In the genomic region with DNA sequence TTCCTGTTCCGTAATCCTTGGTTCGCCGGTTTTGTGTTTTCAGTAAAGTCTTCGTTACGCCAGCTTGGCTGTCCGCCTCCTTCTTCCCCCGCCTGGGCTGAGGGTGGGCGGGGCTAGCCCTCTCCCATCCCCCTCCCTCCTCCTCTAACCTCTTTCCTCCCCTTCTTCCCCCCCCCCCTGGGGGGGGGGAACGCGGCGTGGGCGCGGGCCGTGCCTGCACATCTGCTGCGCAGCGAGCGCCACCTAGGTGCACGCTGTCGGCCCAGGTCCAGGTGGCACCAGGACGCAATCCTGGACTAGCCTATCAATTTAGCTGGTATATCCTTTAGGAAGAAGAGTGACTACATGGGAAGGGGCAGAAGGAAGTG, we compare ENCODE assay signal across 7 mouse cellular contexts. TPM values are rescaled to one million over a fixed set of nuclear protein-coding genes. Genes with fewer than 3 reads are reported as not detected.
DNase-seq lines count a peak whose midpoint lies in the region; ATAC-seq and TF ChIP-seq lines count a peak whose summit lies in the region.

No protein-coding gene starts in this region.

- H3K9ac ChIP-seq in embryonic facial prominence, embryonic 11.5 days (replicated peaks; ENCODE audit: low read length) = peak overlapping the region; percentile 97
- peak overlapping the region; percentile 100 for H3K9ac ChIP-seq in midbrain, embryonic 12.5 days (replicated peaks)

- no peak; the same call in 1 of the 2 replicates for ATAC-seq in embryonic facial prominence, embryonic 11.5 days (replicated peaks; ENCODE audit: insufficient number of reproducible peaks, low FRiP score, low TSS enrichment, low read depth)
- ATAC-seq in midbrain, embryonic 12.5 days (ENCODE audit: low FRiP score, low read depth) = 0 out of 2 replicates have a peak, but pooled peaks have one; percentile 5

- TF ChIP-seq CTCF in small intestine, adult 2 months (IDR thresholded peaks at IDR 0.05; ENCODE audit: extremely low read depth, insufficient read length, insufficient replicate concordance, low read depth, low read length) = peak; percentile 82

- H3K9me3 ChIP-seq in embryonic facial prominence, embryonic 11.5 days (replicated peaks; ENCODE audit: control insufficient read depth, low read length) = no peaks in the 10 kb centered on the region
- no peaks in the 10 kb centered on the region for H3K9me3 ChIP-seq in limb, embryonic 10.5 days (replicated peaks)
- H3K9me3 ChIP-seq in midbrain, embryonic 12.5 days = no peaks in the 10 kb centered on the region

- no peaks in the 10 kb centered on the region for H3K36me3 ChIP-seq in embryonic facial prominence, embryonic 11.5 days (replicated peaks; ENCODE audit: control insufficient read depth, insufficient read depth, low read depth, low read length)
- H3K36me3 ChIP-seq in limb, embryonic 10.5 days = peaks cover 27% of the 10 kb centered on the region
- H3K36me3 ChIP-seq in midbrain, embryonic 12.5 days = 0 out of 2 replicates have a peak, but pooled peaks cover 10% of the 10 kb centered on the region
- H3K36me3 ChIP-seq in small intestine, adult 2 months (ENCODE audit: control insufficient read depth, insufficient read depth, low read length) = peaks cover 9% of the 10 kb centered on the region

- H3K4me1 ChIP-seq in embryonic facial prominence, embryonic 11.5 days (ENCODE audit: control insufficient read depth, insufficient read depth, low read length) = peaks cover 5% of the 10 kb centered on the region
- H3K4me1 ChIP-seq in limb, embryonic 10.5 days = peaks cover 54% of the 10 kb centered on the region
- peaks cover 52% of the 10 kb centered on the region for H3K4me1 ChIP-seq in midbrain, embryonic 12.5 days
- peaks cover 32% of the 10 kb centered on the region for H3K4me1 ChIP-seq in small intestine, adult 2 months (ENCODE audit: control insufficient read depth, insufficient read depth, insufficient read length, low read length)

- peak; percentile 95 for DNase-seq in adrenal gland, postnatal 10 days
- peak; percentile 96 for DNase-seq in embryonic facial prominence, embryonic 11.5 days (ENCODE audit: low spot score)
- peak; percentile 99 for DNase-seq in heart, adult 11 months
- peak; percentile 91 for DNase-seq in kidney, adult 11 months
- DNase-seq in limb, embryonic 10.5 days (ENCODE audit: low spot score) = peak; percentile 94

- under 1% methylated on average over 20 of the region's 20 CpGs for WGBS in embryonic facial prominence, embryonic 11.5 days
- under 1% methylated on average over 20 of the region's 20 CpGs for WGBS in limb, embryonic 10.5 days
- under 1% methylated on average over 19 of the region's 20 CpGs for WGBS in midbrain, embryonic 12.5 days
- 0% methylated on average over 20 of the region's 20 CpGs for WGBS in small intestine, adult 2 months

- TF ChIP-seq POLR2A in small intestine, adult 2 months (IDR thresholded peaks at IDR 0.05; ENCODE audit: low read depth, low read length) = peak; percentile 45; the same call in 1 of the 2 replicates

- peak overlapping the region; percentile 54 for H3K4me2 ChIP-seq in embryonic facial prominence, embryonic 11.5 days (ENCODE audit: low read depth, low read length)
- H3K4me2 ChIP-seq in midbrain, embryonic 12.5 days (replicated peaks) = peak overlapping the region; percentile 71

- peak overlapping the region; percentile 96 for H3K4me3 ChIP-seq in embryonic facial prominence, embryonic 11.5 days (ENCODE audit: low read depth, low read length)
- H3K4me3 ChIP-seq in limb, embryonic 10.5 days = peak overlapping the region; percentile 83
- H3K4me3 ChIP-seq in midbrain, embryonic 12.5 days = peak overlapping the region; percentile 97
- peak overlapping the region; percentile 80 for H3K4me3 ChIP-seq in small intestine, adult 2 months (ENCODE audit: low read depth, low read length)

- H3K27ac ChIP-seq in embryonic facial prominence, embryonic 11.5 days (replicated peaks; ENCODE audit: low read depth, low read length) = peak overlapping the region; percentile 96; the same call in 1 of the 2 replicates
- peak overlapping the region; percentile 97 for H3K27ac ChIP-seq in limb, embryonic 10.5 days
- peak overlapping the region; percentile 99 for H3K27ac ChIP-seq in midbrain, embryonic 12.5 days (replicated peaks)
- H3K27ac ChIP-seq in small intestine, adult 2 months (ENCODE audit: insufficient read depth, low read depth, low read length) = peak overlapping the region; percentile 42

- H3K27me3 ChIP-seq in embryonic facial prominence, embryonic 11.5 days (ENCODE audit: control insufficient read depth, insufficient read depth, low read length) = no peaks in the 10 kb centered on the region
- no peaks in the 10 kb centered on the region for H3K27me3 ChIP-seq in limb, embryonic 10.5 days (ENCODE audit: low read depth, poor library complexity, severe bottlenecking)
- H3K27me3 ChIP-seq in midbrain, embryonic 12.5 days = no peaks in the 10 kb centered on the region
- H3K27me3 ChIP-seq in small intestine, adult 2 months (ENCODE audit: control insufficient read depth, insufficient read depth, low read length) = no peaks in the 10 kb centered on the region

RNA-seq across cellular contexts. Expression of a gene that starts 1.8 kb away (rescaled TPM):
- total RNA-seq in adrenal gland, postnatal 10 days (2021) = 100 to 1,000 TPM; 149 to 185 TPM
- 94.2 and 104 TPM in 2 replicates for polyA plus RNA-seq in embryonic facial prominence, embryonic 11.5 days (2014; fragmentation: Nextera tagmentation; extraction: Ambion mirVana)
- 69.0 and 80.6 TPM in 2 replicates for polyA plus RNA-seq in limb, embryonic 10.5 days (2016; fragmentation: Nextera tagmentation; extraction: Ambion mirVana)
- 206 and 213 TPM in 2 replicates for polyA plus RNA-seq in midbrain, embryonic 12.5 days (2016; fragmentation: Nextera tagmentation; extraction: Ambion mirVana)
- 419 and 1,098 TPM in 2 replicates for polyA plus RNA-seq in small intestine, adult 2 months (2012; rRNA removed)

RNA-seq across cellular contexts. Expression of a gene that starts 2.7 kb away (rescaled TPM):
- under 1 TPM; 0.15 to 0.30 TPM for total RNA-seq in adrenal gland, postnatal 10 days (2021)
- not detected in 2 replicates for polyA plus RNA-seq in embryonic facial prominence, embryonic 11.5 days (2014; fragmentation: Nextera tagmentation; extraction: Ambion mirVana)
- polyA plus RNA-seq in limb, embryonic 10.5 days (2016; fragmentation: Nextera tagmentation; extraction: Ambion mirVana) = not detected in 2 replicates
- polyA plus RNA-seq in midbrain, embryonic 12.5 days (2016; fragmentation: Nextera tagmentation; extraction: Ambion mirVana) = 0.04 TPM in 1 of 2 replicates, not detected in the other
- 0.03 and 0.05 TPM in 2 replicates for polyA plus RNA-seq in small intestine, adult 2 months (2012; rRNA removed)

RNA-seq across cellular contexts. Expression of a gene that starts 17.8 kb away (rescaled TPM):
- not detected for total RNA-seq in adrenal gland, postnatal 10 days (2021)
- polyA plus RNA-seq in embryonic facial prominence, embryonic 11.5 days (2014; fragmentation: Nextera tagmentation; extraction: Ambion mirVana) = not detected in 2 replicates
- polyA plus RNA-seq in limb, embryonic 10.5 days (2016; fragmentation: Nextera tagmentation; extraction: Ambion mirVana) = not detected in 2 replicates
- not detected in 2 replicates for polyA plus RNA-seq in midbrain, embryonic 12.5 days (2016; fragmentation: Nextera tagmentation; extraction: Ambion mirVana)
- 42.0 and 73.6 TPM in 2 replicates for polyA plus RNA-seq in small intestine, adult 2 months (2012; rRNA removed)

RNA-seq across cellular contexts. Expression of a gene that starts 23.0 kb away (rescaled TPM):
- 1 to 10 TPM; 2.4 to 2.8 TPM for total RNA-seq in adrenal gland, postnatal 10 days (2021)
- 0.06 and 0.20 TPM in 2 replicates for polyA plus RNA-seq in embryonic facial prominence, embryonic 11.5 days (2014; fragmentation: Nextera tagmentation; extraction: Ambion mirVana)
- 0.10 and 0.25 TPM in 2 replicates for polyA plus RNA-seq in limb, embryonic 10.5 days (2016; fragmentation: Nextera tagmentation; extraction: Ambion mirVana)
- polyA plus RNA-seq in midbrain, embryonic 12.5 days (2016; fragmentation: Nextera tagmentation; extraction: Ambion mirVana) = 0.15 and 0.39 TPM in 2 replicates
- polyA plus RNA-seq in small intestine, adult 2 months (2012; rRNA removed) = 6.5 and 6.8 TPM in 2 replicates

RNA-seq across cellular contexts. Expression of a gene that starts 27.5 kb away (rescaled TPM):
- 10 to 100 TPM; 91.5 to 94.7 TPM for total RNA-seq in adrenal gland, postnatal 10 days (2021)
- polyA plus RNA-seq in embryonic facial prominence, embryonic 11.5 days (2014; fragmentation: Nextera tagmentation; extraction: Ambion mirVana) = 323 and 334 TPM in 2 replicates
- 405 and 438 TPM in 2 replicates for polyA plus RNA-seq in limb, embryonic 10.5 days (2016; fragmentation: Nextera tagmentation; extraction: Ambion mirVana)
- polyA plus RNA-seq in midbrain, embryonic 12.5 days (2016; fragmentation: Nextera tagmentation; extraction: Ambion mirVana) = 255 and 263 TPM in 2 replicates
- 109 and 152 TPM in 2 replicates for polyA plus RNA-seq in small intestine, adult 2 months (2012; rRNA removed)

Comparison
In these comparisons a context has a peak if more than half of its experiments do, and no peak if none do; other contexts are left out.
1. H3K27ac ChIP-seq: peak in every context shown above with its lines; median percentile 99 in midbrain, embryonic 12.5 days; 97 in limb, embryonic 10.5 days; 96 in embryonic facial prominence, embryonic 11.5 days; 42 in small intestine, adult 2 months.
2. RNA of a gene that starts 17.8 kb away (polyA plus RNA-seq): 42.0 to 73.6 TPM in small intestine, adult 2 months; not detected in embryonic facial prominence, embryonic 11.5 days, not detected in limb, embryonic 10.5 days and not detected in midbrain, embryonic 12.5 days; every median in the first group is over 10 times any median in the second.
3. Peak in every context shown above with its lines, with median percentiles within 50 percentile points of each other: DNase-seq and H3K4me3 ChIP-seq.